Mouse (Mus musculus) kidney, embryonic 14.5 days (tissue): Measurements from ENCODE around the gene Asb3. TPM values are rescaled to one million over a fixed set of nuclear protein-coding genes. Genes with fewer than 3 reads are reported as not detected.

Experiments
- ATAC-seq: fragments of 200-750 bp; cut with Nextera tagmentation; 2 replicates; pipeline ENCODE4 v1.8.0; 2017; ENCODE audit warnings: moderate number of reproducible peaks, mild to moderate bottlenecking, moderate TSS enrichment, moderate library complexity; ENCODE audit not compliant: low FRiP score, low TSS enrichment
- H3K27ac ChIP-seq: fragments of 300-500 bp; sonication (generic); 2 replicates; pipeline ENCODE4 v1.5.1; 2014; ENCODE audit warnings: low read depth, mild to moderate bottlenecking, low read length, moderate library complexity, mixed read lengths
- H3K27me3 ChIP-seq: fragments of 300-500 bp; sonication (generic); 2 replicates; pipeline ENCODE4 v1.6.1; 2014; ENCODE audit warnings: mild to moderate bottlenecking, low read length; ENCODE audit not compliant: control insufficient read depth, insufficient read depth
- H3K36me3 ChIP-seq: fragments of 300-500 bp; sonication (generic); 2 replicates; pipeline ENCODE4 v1.6.1; 2014; ENCODE audit warnings: low read length, mixed read lengths; ENCODE audit not compliant: control insufficient read depth, insufficient read depth
- H3K4me1 ChIP-seq: fragments of 300-500 bp; sonication (generic); 2 replicates; pipeline ENCODE4 v1.6.1; 2014; ENCODE audit warnings: low read length, mixed read lengths; ENCODE audit not compliant: control insufficient read depth, insufficient read depth
- H3K4me2 ChIP-seq: fragments of 300-500 bp; sonication (generic); replicated peaks from 2 replicates; pipeline ENCODE4 v1.6.1; 2014; ENCODE audit warnings: low read depth, mild to moderate bottlenecking, low read length
- H3K4me3 ChIP-seq: fragments of 300-500 bp; sonication (generic); 2 replicates; pipeline ENCODE4 v1.5.1; 2014; ENCODE audit warnings: mild to moderate bottlenecking, low read length
- H3K9ac ChIP-seq: fragments of 300-500 bp; sonication (generic); 2 replicates; pipeline ENCODE4 v1.6.1; 2014; ENCODE audit warnings: low read depth, mild to moderate bottlenecking, low read length, moderate library complexity
- H3K9me3 ChIP-seq: fragments of 300-500 bp; sonication (generic); 2 replicates; pipeline ENCODE4 v1.6.1; 2016; ENCODE audit warnings: low read length; ENCODE audit not compliant: control insufficient read depth
- WGBS: fragments of 180-500 bp; shearing (Covaris S2); extraction: QIAGEN DNeasy Blood & Tissue Kit; methylation state at CpG from one replicate; pipeline ENCODE4 v1.1.7; 2014; 5-methylcytosine and 5-hydroxymethylcytosine counted together
- polyA plus RNA-seq: library from polyadenylated mRNA; unstranded; fragments of >200 nt; fragmentation: Nextera tagmentation; extraction: Ambion mirVana; gene quantifications from 2 replicates; pipeline ENCODE4 v1.2.1, GENCODE M21; 2014

Asb3 gene
- polyA plus RNA-seq, result 31.0 and 33.3 TPM in 2 replicates

DNA sequence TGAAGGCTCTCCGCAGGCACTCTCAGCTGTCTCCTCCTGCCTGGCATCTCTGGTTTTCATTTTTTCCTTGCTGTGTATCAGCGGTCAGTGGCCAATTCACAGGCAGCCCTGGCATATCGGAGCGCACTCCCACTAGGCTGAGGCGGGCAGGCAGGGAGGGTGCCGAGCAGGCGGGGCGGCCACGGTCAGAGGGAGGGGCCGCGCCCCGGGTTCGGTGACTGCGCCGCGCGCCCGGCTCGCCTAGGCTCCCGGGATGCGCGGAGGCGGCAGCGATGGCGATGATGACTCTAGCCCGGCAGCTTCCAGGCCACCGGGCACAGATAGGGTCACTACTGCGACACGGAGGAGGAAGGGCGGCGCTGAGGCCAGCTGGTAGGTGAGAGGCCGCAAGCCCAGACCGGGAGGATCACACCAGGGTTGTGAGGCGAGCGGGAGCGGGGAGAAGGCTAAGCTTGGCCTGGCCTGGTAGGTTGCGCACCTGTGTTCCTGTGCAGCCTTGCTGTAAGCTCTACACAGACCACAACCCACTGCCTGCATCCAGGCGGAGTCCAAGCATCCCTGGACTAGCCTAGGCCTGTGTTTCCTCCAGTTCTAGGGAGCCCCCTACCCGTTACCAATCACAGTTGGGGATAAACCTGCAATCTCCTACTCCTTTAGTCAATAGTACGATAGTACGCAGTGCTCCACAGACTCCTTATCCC, at the start of gene Asb3, which contains the start of gene Gpr75:
Gene Asb3, plus strand, starts transcription at position 246 of the 701 bp plus-strand sequence.
Gene Gpr75, plus strand, starts transcription at position 188 of the 701 bp plus-strand sequence.
- H3K9me3 ChIP-seq, result no peaks in the 10 kb centered on the region
- WGBS, result 4% methylated on average over 37 of the region's 41 CpGs
- peaks cover 8% of the 10 kb centered on the region; the same call in 1 of the 2 replicates for H3K4me1 ChIP-seq
- peak within 1 kb of the TSS; percentile 44 for H3K9ac ChIP-seq
- H3K36me3 ChIP-seq, result peaks cover 2% of the 10 kb centered on the region; the same call in 1 of the 2 replicates
- no peak within 1 kb of the TSS for H3K27ac ChIP-seq
- H3K27me3 ChIP-seq, result no peaks in the 10 kb centered on the region
- peak within 1 kb of the TSS; percentile 67 for H3K4me2 ChIP-seq
- peak within 1 kb of the TSS; percentile 40 for H3K4me3 ChIP-seq
- peak; percentile 98 for ATAC-seq

DNA sequence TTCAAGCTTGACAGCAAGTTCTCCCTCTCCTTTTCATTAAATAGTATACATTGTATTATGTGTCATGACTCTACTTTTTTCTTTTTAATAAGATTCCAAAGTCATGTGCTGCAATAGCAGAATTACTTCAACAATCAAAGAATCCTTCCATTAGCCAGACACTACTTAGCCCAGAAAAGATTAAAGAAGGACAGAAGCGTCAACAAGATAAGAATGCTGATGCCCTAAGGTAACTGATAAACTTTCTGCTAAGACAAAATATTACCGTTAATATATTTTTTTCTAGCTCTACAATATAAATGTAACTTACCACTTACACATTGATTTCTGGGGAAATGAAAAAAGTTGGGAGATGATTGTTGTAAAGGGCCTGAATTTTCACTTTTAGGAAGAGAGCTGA, 46.4 kb upstream of the Asb3 start:
- no peaks in the 10 kb centered on the region for H3K27me3 ChIP-seq

DNA sequence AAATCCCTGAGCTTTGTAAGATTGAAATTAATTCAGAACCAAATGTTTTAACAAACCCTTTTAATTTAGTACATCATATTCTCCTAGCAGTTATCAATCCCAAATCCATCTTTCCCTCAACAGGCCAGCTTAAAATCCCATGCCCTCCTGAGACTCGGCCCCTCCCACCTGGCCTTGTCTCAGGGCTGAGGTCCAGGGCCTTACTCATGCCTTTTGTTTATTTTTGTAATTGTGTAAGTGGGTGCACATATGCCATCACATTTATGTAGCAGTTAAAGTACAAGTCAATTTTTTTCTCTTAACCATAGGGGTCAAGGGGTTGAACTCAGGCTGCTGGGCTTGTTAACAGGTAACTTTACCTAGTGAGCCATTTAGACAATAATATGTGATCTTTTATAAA, 40.9 kb upstream of the Asb3 start:
- H3K27me3 ChIP-seq, result no peaks in the 10 kb centered on the region
- ATAC-seq, result no peak
- H3K4me1 ChIP-seq, result no peaks in the 10 kb centered on the region
- H3K9ac ChIP-seq, result no peak overlapping the region
- H3K27ac ChIP-seq, result no peak overlapping the region
- 94% methylated on average over 1 of the region's 1 CpGs for WGBS
- H3K9me3 ChIP-seq, result no peaks in the 10 kb centered on the region
- no peak overlapping the region for H3K4me3 ChIP-seq
- H3K4me2 ChIP-seq, result no peak overlapping the region
- peaks cover 55% of the 10 kb centered on the region for H3K36me3 ChIP-seq

More for the DNA sequence above, 46.4 kb upstream of the Asb3 start:
- Histone ChIP-seq H3K27ac (no peak overlapping the region), H3K4me1 (no peaks in the 10 kb centered on the region), H3K9ac (no peak overlapping the region), H3K9me3 (no peaks in the 10 kb centered on the region), H3K4me3 (no peak overlapping the region), H3K4me2 (no peak overlapping the region), H3K36me3 (peaks cover 60% of the 10 kb centered on the region)
- no peak for ATAC-seq
- 95% methylated on average over 2 of the region's 2 CpGs for WGBS

DNA sequence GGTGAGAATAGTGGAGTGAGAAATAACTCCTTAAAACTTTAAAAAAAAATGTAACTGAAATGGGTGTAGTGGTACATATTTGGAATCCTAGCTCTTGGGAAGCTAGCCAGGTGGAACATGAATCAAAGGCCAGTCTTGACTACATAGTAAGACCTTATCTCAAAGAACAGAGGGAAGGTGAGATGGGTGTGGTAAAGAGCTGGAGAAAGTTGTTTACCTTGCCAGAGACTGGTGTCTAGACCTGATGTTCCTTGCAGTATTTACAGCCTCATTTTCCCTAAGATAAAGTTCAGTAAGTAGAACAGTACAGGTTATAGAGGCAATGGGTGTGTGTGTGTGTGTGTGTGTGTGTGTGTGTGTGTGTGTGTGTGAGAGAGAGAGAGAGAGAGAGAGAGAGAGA, 12.8 kb upstream of the Asb3 start:
- ATAC-seq, result no peak
- Histone ChIP-seq H3K4me3 (no peak overlapping the region), H3K36me3 (peaks cover 36% of the 10 kb centered on the region), H3K4me1 (no peaks in the 10 kb centered on the region), H3K27ac (no peak overlapping the region), H3K9ac (no peak overlapping the region), H3K27me3 (no peaks in the 10 kb centered on the region), H3K4me2 (no peak overlapping the region), H3K9me3 (0 out of 2 replicates have a peak, but pooled peaks cover 2% of the 10 kb centered on the region)

DNA sequence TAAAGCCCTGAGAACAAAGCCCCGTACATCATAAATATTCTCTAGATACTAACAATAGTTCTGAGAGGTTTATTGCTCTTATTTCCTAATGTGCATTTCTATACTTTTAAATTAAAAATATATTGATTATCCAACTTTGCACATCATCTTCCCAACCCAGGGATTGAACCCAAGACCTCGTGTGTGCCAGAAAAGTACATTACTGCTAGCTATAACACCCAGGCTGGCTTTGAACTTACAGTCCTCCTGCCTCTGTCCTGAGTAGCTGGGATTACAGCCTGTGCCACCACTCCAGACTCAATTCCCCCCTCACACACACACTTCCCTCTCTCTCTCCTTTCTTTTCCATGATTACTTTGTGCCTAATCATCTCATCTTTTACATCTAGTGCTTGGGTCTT, 2.9 kb downstream of the Asb3 start:
- Histone ChIP-seq H3K9ac (no peak overlapping the region), H3K4me1 (peaks cover 8% of the 10 kb centered on the region; the same call in 1 of the 2 replicates), H3K4me2 (no peak overlapping the region), H3K27ac (no peak overlapping the region), H3K4me3 (no peak overlapping the region), H3K36me3 (no peaks in the 10 kb centered on the region), H3K9me3 (no peaks in the 10 kb centered on the region), H3K27me3 (no peaks in the 10 kb centered on the region)
- no peak for ATAC-seq
- 88% methylated on average over 2 of the region's 2 CpGs for WGBS

DNA sequence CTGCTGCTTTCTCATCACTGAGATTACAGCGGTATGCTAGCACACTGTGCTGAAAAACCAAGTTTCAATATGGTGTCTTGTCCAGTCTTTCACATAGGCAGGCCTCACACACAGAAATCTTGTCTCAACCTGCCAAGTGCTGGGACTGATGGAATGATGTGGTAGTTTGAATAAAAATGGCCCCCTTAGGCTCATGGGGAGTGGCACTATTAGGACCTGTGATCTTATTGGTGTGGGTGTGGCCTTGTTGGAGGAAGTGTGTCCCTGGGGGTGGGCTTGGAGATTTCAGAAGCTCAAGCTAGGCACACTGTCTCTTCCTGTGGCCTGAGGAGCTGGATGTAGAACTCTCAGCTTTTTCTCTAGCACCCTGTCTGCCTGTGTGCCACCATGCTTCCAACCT, 11.0 kb downstream of the Asb3 start:
- no peaks in the 10 kb centered on the region for H3K36me3 ChIP-seq
- 88% methylated on average over 1 of the region's 1 CpGs for WGBS
- no peaks in the 10 kb centered on the region for H3K27me3 ChIP-seq
- H3K4me3 ChIP-seq, result no peak overlapping the region
- H3K4me2 ChIP-seq, result no peak overlapping the region
- H3K4me1 ChIP-seq, result no peaks in the 10 kb centered on the region
- no peak overlapping the region for H3K27ac ChIP-seq
- H3K9me3 ChIP-seq, result no peaks in the 10 kb centered on the region
- ATAC-seq, result no peak
- no peak overlapping the region for H3K9ac ChIP-seq

DNA sequence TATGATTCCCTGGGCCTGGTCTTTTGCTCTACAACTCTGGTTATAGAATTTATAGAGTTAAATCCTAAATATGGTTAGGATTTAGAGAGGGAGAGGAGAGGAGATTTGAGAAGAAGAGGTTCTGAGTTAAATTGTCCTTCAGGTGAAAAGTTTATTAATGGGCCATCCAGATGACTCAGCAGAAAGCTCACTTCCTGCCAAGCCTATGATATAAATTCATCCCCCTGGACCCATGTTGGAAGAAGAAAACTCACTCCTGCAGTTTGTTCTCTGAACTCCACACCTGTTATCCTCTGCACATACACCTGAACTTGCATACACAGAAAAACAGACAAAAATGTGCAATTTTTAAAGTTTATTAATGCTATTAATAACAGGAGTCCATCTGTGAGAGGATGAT, 14.1 kb downstream of the Asb3 start:
- ATAC-seq, result no peak
- Histone ChIP-seq H3K4me3 (no peak overlapping the region), H3K9ac (no peak overlapping the region), H3K9me3 (no peaks in the 10 kb centered on the region), H3K27ac (no peak overlapping the region), H3K4me2 (no peak overlapping the region), H3K4me1 (no peaks in the 10 kb centered on the region), H3K36me3 (no peaks in the 10 kb centered on the region), H3K27me3 (no peaks in the 10 kb centered on the region)

DNA sequence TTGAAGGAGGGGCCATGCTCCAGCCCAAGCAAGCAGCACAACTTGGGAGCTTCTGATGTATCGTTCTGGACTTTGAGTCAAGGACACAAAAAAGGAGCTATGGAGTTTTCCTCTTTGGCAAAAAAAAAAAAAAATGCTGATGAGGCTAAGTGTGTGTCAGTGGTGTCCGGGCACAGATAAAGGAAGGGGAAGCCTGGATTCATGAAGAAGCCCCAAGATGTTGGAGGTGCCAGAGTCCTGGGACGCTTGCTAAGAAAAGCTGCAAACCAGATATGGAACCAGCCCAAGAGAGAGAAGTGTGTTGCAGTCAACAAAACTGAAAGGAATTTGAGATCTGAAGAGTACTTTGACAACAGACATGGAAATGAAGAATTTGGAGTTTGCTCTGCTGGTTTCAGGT, 27.1 kb downstream of the Asb3 start:
- Histone ChIP-seq H3K4me1 (no peaks in the 10 kb centered on the region), H3K4me2 (no peak overlapping the region), H3K9ac (no peak overlapping the region), H3K36me3 (no peaks in the 10 kb centered on the region), H3K27me3 (no peaks in the 10 kb centered on the region), H3K27ac (no peak overlapping the region), H3K4me3 (no peak overlapping the region), H3K9me3 (no peaks in the 10 kb centered on the region)
- 95% methylated on average over 3 of the region's 3 CpGs for WGBS
- ATAC-seq, result no peak

DNA sequence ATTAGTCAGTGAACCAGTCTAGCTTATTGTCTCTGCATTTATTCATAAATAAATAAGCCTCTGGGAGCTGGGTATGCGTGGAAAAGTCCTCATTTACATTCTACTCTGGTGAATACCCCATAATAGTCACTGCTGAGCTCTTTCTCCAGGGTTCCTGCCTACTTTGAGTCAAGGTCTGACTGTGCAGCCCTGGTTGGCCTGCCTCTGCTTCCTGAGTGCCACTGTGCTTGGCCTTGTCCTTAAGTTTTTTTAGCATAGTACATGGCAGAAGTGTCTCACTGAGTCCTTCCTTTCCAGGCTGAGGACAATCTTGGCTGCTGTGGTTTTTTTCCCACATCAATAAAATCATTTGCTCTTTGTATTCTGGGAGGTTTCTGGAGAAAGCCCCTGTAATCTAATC, 35.4 kb downstream of the Asb3 start:
- H3K4me2 ChIP-seq, result no peak overlapping the region
- 74% methylated on average over 1 of the region's 1 CpGs for WGBS
- no peak for ATAC-seq
- H3K4me3 ChIP-seq, result no peak overlapping the region
- no peak overlapping the region for H3K27ac ChIP-seq
- no peak overlapping the region for H3K9ac ChIP-seq
- no peaks in the 10 kb centered on the region for H3K27me3 ChIP-seq
- H3K4me1 ChIP-seq, result no peaks in the 10 kb centered on the region
- no peaks in the 10 kb centered on the region for H3K9me3 ChIP-seq
- no peaks in the 10 kb centered on the region; the same call in 1 of the 2 replicates for H3K36me3 ChIP-seq
